Mouse (Mus musculus): ENCODE data around the gene Lrpprc. TPM values are rescaled to one million over a fixed set of nuclear protein-coding genes. Genes with fewer than 3 reads are reported as not detected.
A peak's percentile ranks its signal among the peaks of the same experiment; 100 is the strongest.

The Lrpprc gene
- polyA plus RNA-seq, 2 experiments: 23.7 to 31.8 TPM

- no peak for TF ChIP-seq CTCF (IDR thresholded peaks at IDR 0.05; ENCODE audit: low read depth)
- TF ChIP-seq EP300 (IDR thresholded peaks at IDR 0.05; ENCODE audit: low read depth): no peak
- 76% methylated on average over 8 of the region's 8 CpGs for WGBS (ENCODE audit: insufficient replicate concordance)
- H3K4me1 ChIP-seq (replicated peaks; ENCODE audit: control insufficient read depth in 2 of 2, insufficient read depth in 2 of 2, low read length in 1 of 2): peaks cover 7 to 14% of the 10 kb centered on the region in 2 experiments
- DNase-seq (ENCODE audit: low read depth in 3 of 3, low spot score in 3 of 3): no peak
- H3K4me2 ChIP-seq (ENCODE audit: low read depth): no peak overlapping the region
- H3K9ac ChIP-seq (replicated peaks): no peak overlapping the region
- H3K36me3 ChIP-seq (replicated peaks; ENCODE audit: control insufficient read depth, insufficient read depth, low read depth): peaks cover 3% of the 10 kb centered on the region
- no peak overlapping the region for H3K27ac ChIP-seq
- no peaks in the 10 kb centered on the region for H3K9me3 ChIP-seq (ENCODE audit: control insufficient read depth, low read length)
- no peak for ATAC-seq (ENCODE audit: insufficient read depth)
- no peaks in the 10 kb centered on the region for H3K27me3 ChIP-seq (ENCODE audit: control insufficient read depth, insufficient read depth, low read length)
- no peak overlapping the region for H3K4me3 ChIP-seq (ENCODE audit: insufficient read depth in 1 of 2, low read depth in 2 of 2, low read length in 2 of 2)
These were observed 3.7 kb downstream of the Lrpprc start for GRCm38 (mm10) chr17:84786911-84787310.

GRCm38 (mm10) chr17:84785176-84785575 lies 5.4 kb downstream of the Lrpprc start:
- DNase-seq (ENCODE audit: low read depth in 3 of 3, low spot score in 3 of 3) (no peak), ATAC-seq (ENCODE audit: insufficient read depth) (no peak)
- Histone ChIP-seq H3K36me3 (replicated peaks; ENCODE audit: control insufficient read depth, insufficient read depth, low read depth) (peaks cover 6% of the 10 kb centered on the region), H3K27me3 (ENCODE audit: control insufficient read depth, insufficient read depth, low read length) (no peaks in the 10 kb centered on the region), H3K27ac (no peak overlapping the region), H3K4me3 (ENCODE audit: insufficient read depth in 1 of 2, low read depth in 2 of 2, low read length in 2 of 2) (no peak overlapping the region), H3K4me2 (ENCODE audit: low read depth) (no peak overlapping the region), H3K9ac (replicated peaks) (no peak overlapping the region), H3K4me1 (replicated peaks; ENCODE audit: control insufficient read depth in 2 of 2, insufficient read depth in 2 of 2, low read length in 1 of 2) (peaks cover 5 to 8% of the 10 kb centered on the region in 2 experiments; a peak in 3 of 4 replicates), H3K9me3 (ENCODE audit: control insufficient read depth, low read length) (no peaks in the 10 kb centered on the region)
- TF ChIP-seq EP300 (IDR thresholded peaks at IDR 0.05; ENCODE audit: low read depth) (no peak), CTCF (IDR thresholded peaks at IDR 0.05; ENCODE audit: low read depth) (peak; percentile 43)
- WGBS (ENCODE audit: insufficient replicate concordance): 72% methylated on average over 5 of the region's 5 CpGs

GRCm38 (mm10) chr17:84783491-84783890 lies 7.1 kb downstream of the Lrpprc start:
- Histone ChIP-seq H3K9me3 (ENCODE audit: control insufficient read depth, low read length) (no peaks in the 10 kb centered on the region), H3K4me1 (replicated peaks; ENCODE audit: control insufficient read depth in 2 of 2, insufficient read depth in 2 of 2, low read length in 1 of 2) (peaks cover 12% of the 10 kb centered on the region in 2 experiments), H3K27me3 (ENCODE audit: control insufficient read depth, insufficient read depth, low read length) (no peaks in the 10 kb centered on the region), H3K27ac (no peak overlapping the region), H3K4me2 (ENCODE audit: low read depth) (no peak overlapping the region), H3K4me3 (ENCODE audit: insufficient read depth in 1 of 2, low read depth in 2 of 2, low read length in 2 of 2) (no peak overlapping the region), H3K9ac (replicated peaks) (no peak overlapping the region), H3K36me3 (replicated peaks; ENCODE audit: control insufficient read depth, insufficient read depth, low read depth) (peaks cover 6% of the 10 kb centered on the region)
- TF ChIP-seq CTCF (IDR thresholded peaks at IDR 0.05; ENCODE audit: low read depth) (no peak), EP300 (IDR thresholded peaks at IDR 0.05; ENCODE audit: low read depth) (no peak)
- DNase-seq (ENCODE audit: low read depth in 3 of 3, low spot score in 3 of 3) (no peak), ATAC-seq (ENCODE audit: insufficient read depth) (no peak)
- WGBS (ENCODE audit: insufficient replicate concordance): 75% methylated on average over 5 of the region's 5 CpGs

DNA sequence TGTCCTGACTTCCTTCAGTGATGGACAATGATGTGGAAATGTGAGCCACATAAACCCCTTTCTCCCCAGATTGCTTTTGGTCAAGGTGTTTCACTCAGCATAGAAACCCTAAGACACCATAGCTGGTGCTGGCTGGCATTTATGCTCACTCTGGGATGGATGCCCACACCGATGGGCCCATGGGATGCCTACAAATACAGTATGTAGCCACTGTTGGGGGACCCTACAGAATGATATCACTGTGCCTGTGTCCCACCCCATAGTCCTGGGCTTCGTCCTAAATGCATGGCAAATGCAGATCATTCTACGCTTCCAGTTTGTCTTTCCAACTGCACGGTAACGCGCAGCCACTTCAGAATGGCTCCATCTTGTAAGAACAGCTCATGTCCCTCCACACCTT lies 10.3 kb downstream of the Lrpprc start:
- 93% methylated on average over 6 of the region's 6 CpGs for WGBS (ENCODE audit: insufficient replicate concordance)
- H3K4me1 ChIP-seq (replicated peaks; ENCODE audit: control insufficient read depth in 2 of 2, insufficient read depth in 2 of 2, low read length in 1 of 2): peaks cover 34 to 36% of the 10 kb centered on the region in 2 experiments
- H3K4me3 ChIP-seq (ENCODE audit: insufficient read depth in 1 of 2, low read depth in 2 of 2, low read length in 2 of 2): no peak overlapping the region
- H3K4me2 ChIP-seq (ENCODE audit: low read depth): no peak overlapping the region
- TF ChIP-seq CTCF (IDR thresholded peaks at IDR 0.05; ENCODE audit: low read depth): no peak
- no peak for TF ChIP-seq EP300 (IDR thresholded peaks at IDR 0.05; ENCODE audit: low read depth)
- no peak overlapping the region for H3K9ac ChIP-seq (replicated peaks)
- H3K36me3 ChIP-seq (replicated peaks; ENCODE audit: control insufficient read depth, insufficient read depth, low read depth): peaks cover 8% of the 10 kb centered on the region
- H3K27me3 ChIP-seq (ENCODE audit: control insufficient read depth, insufficient read depth, low read length): no peaks in the 10 kb centered on the region
- H3K27ac ChIP-seq: no peak overlapping the region
- H3K9me3 ChIP-seq (ENCODE audit: control insufficient read depth, low read length): no peaks in the 10 kb centered on the region
- DNase-seq (ENCODE audit: low read depth in 3 of 3, low spot score in 3 of 3): no peak
- ATAC-seq (ENCODE audit: insufficient read depth): no peak

GRCm38 (mm10) chr17:84778477-84778978 lies 12.1 kb downstream of the Lrpprc start:
- no peak overlapping the region for H3K4me3 ChIP-seq (ENCODE audit: insufficient read depth in 1 of 2, low read depth in 2 of 2, low read length in 2 of 2)
- no peak overlapping the region for H3K9ac ChIP-seq (replicated peaks)
- DNase-seq (ENCODE audit: low read depth in 3 of 3, low spot score in 3 of 3) (no peak), ATAC-seq (ENCODE audit: insufficient read depth) (no peak)
- peak overlapping the region; percentile 32 for H3K4me2 ChIP-seq (ENCODE audit: low read depth)
- TF ChIP-seq EP300 (IDR thresholded peaks at IDR 0.05; ENCODE audit: low read depth): peak; percentile 78
- TF ChIP-seq CTCF (IDR thresholded peaks at IDR 0.05; ENCODE audit: low read depth): no peak
- H3K4me1 ChIP-seq (replicated peaks; ENCODE audit: control insufficient read depth in 2 of 2, insufficient read depth in 2 of 2, low read length in 1 of 2): peaks cover 36 to 40% of the 10 kb centered on the region in 2 experiments
- H3K36me3 ChIP-seq (replicated peaks; ENCODE audit: control insufficient read depth, insufficient read depth, low read depth): peaks cover 11% of the 10 kb centered on the region
- WGBS (ENCODE audit: insufficient replicate concordance): 38% methylated on average over 7 of the region's 7 CpGs
- H3K27ac ChIP-seq: peak overlapping the region; percentile 65
- H3K9me3 ChIP-seq (ENCODE audit: control insufficient read depth, low read length): no peaks in the 10 kb centered on the region
- no peaks in the 10 kb centered on the region for H3K27me3 ChIP-seq (ENCODE audit: control insufficient read depth, insufficient read depth, low read length)
